Mouse (Mus musculus) midbrain, embryonic 14.5 days (tissue): Measurements from ENCODE around the gene P2rx4. TPM values are rescaled to one million over a fixed set of nuclear protein-coding genes. Genes with fewer than 3 reads are reported as not detected.

Experiments used
- ATAC-seq: fragments of 200-750 bp; cut with Nextera tagmentation; 2 replicates; pipeline ENCODE4 v1.8.0; 2017; ENCODE audit warnings: moderate number of reproducible peaks, moderate library complexity; ENCODE audit not compliant: low FRiP score, low TSS enrichment
- DNase-seq: peaks from one replicate; pipeline ENCODE4 v3.0.0-alpha.2; 2015
- H3K27ac ChIP-seq: fragments of 300-500 bp; sonication (generic); replicated peaks from 2 replicates; pipeline ENCODE4 v1.5.1; 2014; ENCODE audit warnings: mild to moderate bottlenecking, low read depth, low read length, moderate library complexity
- H3K27me3 ChIP-seq: fragments of 300-500 bp; sonication (generic); 2 replicates; pipeline ENCODE4 v1.6.1; 2014; ENCODE audit warnings: low read length, control low read depth, mixed read lengths; ENCODE audit not compliant: control insufficient read depth, insufficient read depth
- H3K36me3 ChIP-seq: fragments of 300-500 bp; sonication (generic); 2 replicates; pipeline ENCODE4 v1.6.1; 2014; ENCODE audit warnings: low read length, control low read depth; ENCODE audit not compliant: control insufficient read depth, insufficient read depth
- H3K4me1 ChIP-seq: fragments of 300-500 bp; sonication (generic); 2 replicates; pipeline ENCODE4 v1.6.1; 2014; ENCODE audit warnings: mild to moderate bottlenecking, antibody characterized with exemption, low read length, control low read depth; ENCODE audit not compliant: control insufficient read depth, insufficient read depth
- H3K4me2 ChIP-seq: fragments of 300-500 bp; sonication (generic); 2 replicates; pipeline ENCODE4 v1.6.1; 2014; ENCODE audit warnings: mild to moderate bottlenecking, low read length, moderate library complexity
- H3K4me3 ChIP-seq: fragments of 300-500 bp; sonication (generic); replicated peaks from 2 replicates; pipeline ENCODE4 v1.5.1; 2014; ENCODE audit warnings: low read depth, low read length
- H3K9ac ChIP-seq: fragments of 300-500 bp; sonication (generic); replicated peaks from 2 replicates; pipeline ENCODE4 v1.6.1; 2014; ENCODE audit warnings: mild to moderate bottlenecking, low read length, moderate library complexity
- H3K9me3 ChIP-seq: fragments of 300-500 bp; sonication (generic); 2 replicates; pipeline ENCODE4 v1.6.1; 2016; ENCODE audit warnings: low read length, control low read depth, mixed read lengths; ENCODE audit not compliant: control insufficient read depth
- WGBS: fragments of 180-500 bp; shearing (Covaris S2); extraction: QIAGEN DNeasy Blood & Tissue Kit; methylation state at CpG from one replicate; pipeline ENCODE4 v1.1.7; 2014; 5-methylcytosine and 5-hydroxymethylcytosine counted together
- polyA plus RNA-seq: library from polyadenylated mRNA; unstranded; fragments of >200 nt; fragmentation: Nextera tagmentation; extraction: Ambion mirVana; gene quantifications from 2 replicates; pipeline ENCODE4 v1.2.1, GENCODE M21; 2014

The P2rx4 gene
- polyA plus RNA-seq, 1 experiment from 2014 or later, result 13.6 TPM

DNA sequence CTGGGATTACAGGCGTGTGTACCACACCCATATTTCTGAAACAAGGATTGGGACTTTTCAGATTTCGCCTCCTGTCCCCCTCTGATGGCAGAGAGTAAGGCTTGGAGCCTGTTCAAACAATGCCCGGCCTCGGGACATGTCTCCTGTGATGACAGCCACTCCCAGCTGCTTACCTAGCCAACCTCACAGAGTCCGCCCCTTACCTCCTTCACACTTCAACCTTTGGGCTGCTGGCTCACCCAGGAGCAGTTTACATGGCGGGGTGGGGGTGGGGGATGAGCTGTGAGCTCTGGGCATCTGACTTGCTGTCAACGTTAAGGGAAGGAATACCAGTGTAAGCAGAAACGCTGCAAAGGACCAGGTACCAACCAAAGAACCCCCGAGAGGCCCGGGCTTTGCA lies 23.4 kb downstream of the P2rx4 start:
- no peak for DNase-seq
- H3K36me3 ChIP-seq, result 0 out of 2 replicates have a peak, but pooled peaks cover 4% of the 10 kb centered on the region
- no peaks in the 10 kb centered on the region for H3K9me3 ChIP-seq
- no peak for ATAC-seq
- H3K4me3 ChIP-seq, result no peak overlapping the region
- H3K27me3 ChIP-seq, result no peaks in the 10 kb centered on the region
- no peaks in the 10 kb centered on the region for H3K4me1 ChIP-seq
- H3K27ac ChIP-seq, result no peak overlapping the region
- no peak overlapping the region for H3K4me2 ChIP-seq
- 88% methylated on average over 10 of the region's 10 CpGs for WGBS
- no peak overlapping the region for H3K9ac ChIP-seq

DNA sequence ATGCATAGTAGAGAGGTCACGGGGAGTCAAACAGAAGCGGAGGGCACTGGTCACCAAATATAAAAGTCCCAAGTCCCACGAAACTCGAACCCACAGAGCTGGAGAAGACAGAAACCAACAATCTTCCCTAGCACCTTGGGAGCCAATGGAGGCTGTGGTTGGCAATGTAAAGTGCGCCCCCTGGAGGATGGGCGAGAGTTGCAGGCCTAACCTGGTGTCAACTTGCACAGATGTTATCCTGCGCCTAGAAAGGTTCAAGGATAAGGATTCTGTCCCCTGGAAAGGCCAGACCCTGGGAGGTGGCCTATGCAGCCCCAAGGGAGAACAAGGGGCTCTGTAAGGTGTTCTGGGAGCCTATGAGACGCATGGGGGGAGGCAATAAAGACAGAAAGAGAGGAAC lies 24.0 kb downstream of the P2rx4 start:
- Histone ChIP-seq H3K9ac (no peak overlapping the region), H3K36me3 (0 out of 2 replicates have a peak, but pooled peaks cover 4% of the 10 kb centered on the region), H3K27me3 (no peaks in the 10 kb centered on the region), H3K4me2 (no peak overlapping the region), H3K9me3 (no peaks in the 10 kb centered on the region), H3K4me1 (no peaks in the 10 kb centered on the region), H3K4me3 (no peak overlapping the region), H3K27ac (no peak overlapping the region)
- no peak for ATAC-seq
- peak; percentile 35 for DNase-seq
- WGBS, result 70% methylated on average over 8 of the region's 8 CpGs

DNA sequence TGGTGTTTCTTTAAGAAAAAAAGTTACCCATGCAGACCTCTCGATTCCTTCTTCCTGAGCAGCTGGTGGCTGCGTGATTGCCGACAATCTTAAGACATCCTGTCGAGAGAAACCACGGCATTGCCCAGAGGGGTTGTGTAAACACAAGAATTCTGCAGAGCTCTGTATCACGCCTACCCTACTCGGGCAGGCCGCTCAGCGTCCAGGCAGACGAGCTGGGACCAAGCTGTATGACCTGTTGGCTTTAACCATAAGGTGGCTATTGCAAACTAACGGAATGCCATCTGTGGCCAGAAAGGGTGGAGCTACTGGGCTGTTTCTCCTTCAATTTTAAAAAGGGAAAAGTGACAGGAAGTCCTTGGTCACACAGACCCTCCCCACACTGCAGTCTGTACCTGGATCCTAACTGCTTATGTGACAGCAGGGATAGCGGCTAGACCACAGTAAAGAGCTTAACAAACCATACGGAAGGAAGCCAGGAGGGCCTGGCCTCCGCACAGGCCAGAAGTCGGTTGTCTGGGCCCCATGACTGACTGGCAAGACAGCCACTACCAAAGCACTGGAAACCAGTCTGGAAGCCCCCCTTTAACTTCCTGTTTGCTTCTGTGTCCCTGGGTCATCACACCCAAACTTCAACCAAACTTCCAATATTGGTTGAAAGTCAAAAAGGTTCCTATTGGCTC lies 24.8 kb downstream of the P2rx4 start:
- Histone ChIP-seq H3K9me3 (no peaks in the 10 kb centered on the region), H3K4me3 (no peak overlapping the region), H3K4me2 (no peak overlapping the region), H3K27ac (no peak overlapping the region), H3K36me3 (peaks cover 9% of the 10 kb centered on the region; the same call in 1 of the 2 replicates), H3K4me1 (no peaks in the 10 kb centered on the region), H3K9ac (no peak overlapping the region), H3K27me3 (no peaks in the 10 kb centered on the region)
- no peak for ATAC-seq
- WGBS, result 82% methylated on average over 15 of the region's 15 CpGs
- DNase-seq, result no peak

DNA sequence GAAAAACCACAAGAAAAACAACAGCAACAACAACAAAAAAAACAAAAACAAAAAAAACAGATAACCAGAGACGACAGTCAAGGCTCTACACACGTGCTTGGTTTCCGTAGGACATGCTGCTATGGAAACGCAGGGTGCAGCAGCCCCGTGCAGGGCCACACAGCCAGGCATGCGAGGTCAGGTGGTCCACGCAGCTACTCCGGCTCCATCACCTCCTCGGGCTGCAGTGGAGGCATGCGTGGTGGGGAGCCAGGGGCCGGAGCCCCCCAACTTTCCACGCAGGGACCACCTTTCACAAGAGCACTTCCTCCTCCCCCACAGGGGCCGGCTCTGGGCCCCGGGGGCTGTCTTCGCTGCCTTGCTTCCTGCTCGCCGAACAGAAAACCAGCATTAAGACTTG lies 26.5 kb downstream of the P2rx4 start:
- Histone ChIP-seq H3K4me1 (no peaks in the 10 kb centered on the region), H3K4me2 (no peak overlapping the region), H3K27ac (no peak overlapping the region), H3K27me3 (no peaks in the 10 kb centered on the region), H3K9me3 (no peaks in the 10 kb centered on the region), H3K36me3 (peaks cover 9% of the 10 kb centered on the region; the same call in 1 of the 2 replicates), H3K4me3 (no peak overlapping the region), H3K9ac (no peak overlapping the region)
- 60% methylated on average over 17 of the region's 17 CpGs for WGBS
- DNase-seq, result no peak
- no peak for ATAC-seq

DNA sequence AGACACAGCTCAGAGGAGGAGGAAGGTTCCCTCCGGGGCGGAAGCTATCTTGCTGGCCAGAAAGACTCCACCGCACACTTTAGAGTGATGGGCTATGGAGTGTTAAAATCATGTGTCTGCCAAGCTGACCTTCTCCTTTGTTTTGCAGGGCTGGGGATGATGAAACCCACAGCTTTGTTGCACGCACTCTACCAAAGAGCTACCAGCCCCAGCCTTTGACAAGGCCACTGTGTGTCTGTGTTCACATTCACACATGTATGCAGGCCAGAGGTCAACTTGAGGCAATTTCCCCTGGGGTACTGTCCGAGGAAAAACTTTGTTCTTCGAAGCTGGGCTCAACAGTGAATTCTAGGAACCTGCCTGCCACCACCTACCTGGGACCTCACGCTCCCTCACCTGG lies 28.5 kb downstream of the P2rx4 start:
- H3K4me3 ChIP-seq, result no peak overlapping the region
- H3K4me1 ChIP-seq, result no peaks in the 10 kb centered on the region
- no peak overlapping the region for H3K9ac ChIP-seq
- H3K4me2 ChIP-seq, result no peak overlapping the region
- H3K27me3 ChIP-seq, result no peaks in the 10 kb centered on the region
- 90% methylated on average over 7 of the region's 7 CpGs for WGBS
- DNase-seq (no peak), ATAC-seq (no peak)
- no peak overlapping the region for H3K27ac ChIP-seq
- peaks cover 19% of the 10 kb centered on the region for H3K36me3 ChIP-seq
- no peaks in the 10 kb centered on the region for H3K9me3 ChIP-seq

DNA sequence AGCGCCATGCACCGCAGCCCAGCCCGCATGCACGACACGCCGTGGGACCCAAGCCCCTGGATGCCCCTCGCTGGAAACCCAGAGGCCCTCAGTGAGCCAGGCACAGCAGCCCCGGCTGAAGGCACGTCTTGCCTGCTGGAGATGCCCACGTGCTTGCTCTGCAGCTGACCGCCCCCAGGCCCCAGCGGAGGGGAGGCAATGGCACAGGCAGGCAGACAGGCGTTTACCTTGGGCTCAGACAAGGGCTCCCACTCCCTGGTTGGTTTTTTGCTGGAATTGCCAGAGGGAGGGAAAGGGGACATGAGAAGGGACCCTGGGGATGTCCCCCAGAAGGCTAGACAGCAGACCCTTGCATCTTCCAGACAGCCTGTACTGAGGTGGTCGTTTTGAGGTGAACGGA lies 29.4 kb downstream of the P2rx4 start:
- Histone ChIP-seq H3K9me3 (no peaks in the 10 kb centered on the region), H3K4me2 (no peak overlapping the region), H3K27ac (no peak overlapping the region), H3K27me3 (no peaks in the 10 kb centered on the region), H3K4me1 (no peaks in the 10 kb centered on the region), H3K9ac (no peak overlapping the region), H3K4me3 (no peak overlapping the region), H3K36me3 (peaks cover 27% of the 10 kb centered on the region)
- WGBS, result 93% methylated on average over 15 of the region's 15 CpGs
- ATAC-seq (no peak), DNase-seq (no peak)

DNA sequence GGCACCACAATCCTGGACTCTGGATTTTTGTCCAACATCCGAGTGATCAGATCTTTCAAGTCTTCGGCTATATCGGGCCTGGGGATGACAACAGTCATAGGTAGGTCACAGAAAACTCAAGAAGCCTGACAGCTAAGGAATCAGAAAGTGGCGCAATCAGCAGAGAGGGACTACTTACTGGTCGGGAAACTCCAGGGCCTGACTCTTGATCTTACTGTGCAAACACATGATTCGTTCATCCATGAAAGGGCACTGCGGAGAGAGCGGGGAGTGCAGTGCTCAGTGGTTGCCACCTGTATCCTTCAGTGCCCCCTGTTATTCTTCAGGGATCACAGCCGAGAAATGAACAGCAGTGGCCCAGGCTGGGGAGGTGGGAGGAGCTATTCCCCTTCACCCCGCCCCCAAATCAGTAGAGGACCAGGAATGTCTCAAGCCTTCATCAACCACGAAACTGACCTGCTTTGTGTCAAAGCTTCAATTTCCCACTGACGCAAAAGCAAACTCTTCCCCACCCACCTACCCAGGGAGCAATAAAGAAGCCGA lies 36.6 kb downstream of the P2rx4 start:
- Histone ChIP-seq H3K9ac (no peak overlapping the region), H3K4me3 (no peak overlapping the region), H3K27ac (no peak overlapping the region), H3K36me3 (peaks cover 70% of the 10 kb centered on the region), H3K9me3 (no peaks in the 10 kb centered on the region), H3K27me3 (no peaks in the 10 kb centered on the region), H3K4me1 (no peaks in the 10 kb centered on the region), H3K4me2 (no peak overlapping the region)
- DNase-seq (no peak), ATAC-seq (no peak)
- 86% methylated on average over 13 of the region's 13 CpGs for WGBS

DNA sequence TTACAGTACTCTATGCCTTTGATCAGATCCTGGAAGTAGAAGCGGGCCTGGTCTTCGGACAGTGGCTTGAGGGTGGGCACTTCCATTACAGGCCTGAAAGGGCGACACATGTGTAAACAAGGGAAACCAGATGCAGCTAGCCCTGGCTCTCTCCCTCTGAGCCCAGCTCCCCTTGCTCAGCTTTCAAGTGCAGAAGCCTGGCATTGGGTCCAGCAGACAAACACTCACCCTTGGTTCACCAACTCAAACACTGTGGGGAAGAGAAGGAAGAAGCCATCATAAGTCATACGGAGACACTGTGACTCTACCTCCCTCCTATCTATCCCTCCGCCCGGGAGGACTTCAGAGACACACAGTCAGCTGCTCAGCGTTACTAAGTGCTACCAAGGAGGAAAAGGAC lies 40.6 kb downstream of the P2rx4 start:
- Histone ChIP-seq H3K9ac (no peak overlapping the region), H3K4me3 (no peak overlapping the region), H3K27ac (no peak overlapping the region), H3K9me3 (no peaks in the 10 kb centered on the region), H3K4me2 (no peak overlapping the region), H3K4me1 (no peaks in the 10 kb centered on the region), H3K27me3 (no peaks in the 10 kb centered on the region), H3K36me3 (peaks cover 46% of the 10 kb centered on the region)
- DNase-seq (no peak), ATAC-seq (no peak)
- WGBS, result 86% methylated on average over 7 of the region's 7 CpGs

DNA sequence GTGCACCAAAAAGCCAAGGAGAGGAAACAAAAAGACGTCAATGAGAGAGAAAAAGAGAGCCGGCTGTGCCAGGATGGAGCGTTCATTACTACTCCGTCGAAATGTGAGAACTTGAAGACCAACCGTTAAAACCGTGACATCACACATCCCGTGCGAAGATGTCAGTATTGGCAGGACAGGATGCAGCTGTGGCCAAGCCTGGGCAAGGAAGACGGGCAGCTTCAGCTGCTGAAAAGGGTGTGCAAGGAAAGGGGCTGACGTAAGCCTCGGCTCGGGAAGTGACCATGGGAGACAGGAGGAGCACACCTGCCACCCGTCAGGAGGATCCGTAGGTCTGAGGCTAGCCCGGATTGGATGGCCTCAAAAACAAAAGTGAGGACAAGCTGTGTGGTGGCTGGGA lies 47.1 kb downstream of the P2rx4 start:
- H3K4me1 ChIP-seq, result no peaks in the 10 kb centered on the region
- peaks cover 46% of the 10 kb centered on the region for H3K36me3 ChIP-seq
- no peaks in the 10 kb centered on the region for H3K9me3 ChIP-seq
- no peak overlapping the region for H3K4me2 ChIP-seq
- WGBS, result 92% methylated on average over 16 of the region's 16 CpGs
- no peak overlapping the region for H3K4me3 ChIP-seq
- H3K27me3 ChIP-seq, result no peaks in the 10 kb centered on the region
- no peak overlapping the region for H3K27ac ChIP-seq
- H3K9ac ChIP-seq, result no peak overlapping the region
- no peak for ATAC-seq
- no peak for DNase-seq
